Mouse (Mus musculus) frontal cortex, postnatal 36 days (tissue): Measurements from ENCODE around the gene Lin52.

Experiments used
- DNase-seq, 2 experiments: peaks; one replicate each; pipeline ENCODE4 v3.0.0; 2022; ENCODE audit warnings: low spot score in 2 of 2

The Lin52 gene

GRCm38 (mm10) chr12:84468701-84469100, 17.5 kb downstream of the Lin52 start:
- DNase-seq, result peak in 1 of 2 experiments; percentile 25

- DNase-seq, result no peak
These were observed 27.7 kb downstream of the Lin52 start for GRCm38 (mm10) chr12:84478937-84479336.

GRCm38 (mm10) chr12:84481251-84481650, 30.0 kb downstream of the Lin52 start:
- no peak for DNase-seq

GRCm38 (mm10) chr12:84482778-84483585, 31.8 kb downstream of the Lin52 start:
- DNase-seq, result no peak

- no peak for DNase-seq
These were observed 36.3 kb downstream of the Lin52 start for GRCm38 (mm10) chr12:84487324-84488056.

GRCm38 (mm10) chr12:84496795-84497194, 45.6 kb downstream of the Lin52 start:
- DNase-seq, result no peak

GRCm38 (mm10) chr12:84500528-84501263, 49.5 kb downstream of the Lin52 start:
- DNase-seq, result no peak

GRCm38 (mm10) chr12:84501278-84501677, 50.1 kb downstream of the Lin52 start:
- DNase-seq, result no peak

- no peak for DNase-seq
These were observed 55.6 kb downstream of the Lin52 start for GRCm38 (mm10) chr12:84506856-84507255.

- no peak for DNase-seq
These were observed 60.8 kb downstream of the Lin52 start for GRCm38 (mm10) chr12:84512016-84512415.

GRCm38 (mm10) chr12:84515486-84515885, 64.3 kb downstream of the Lin52 start:
- DNase-seq, result no peak

- DNase-seq, result no peak
These were observed 65.4 kb downstream of the Lin52 start for GRCm38 (mm10) chr12:84516642-84517041.

GRCm38 (mm10) chr12:84518018-84518417, 66.8 kb downstream of the Lin52 start:
- no peak for DNase-seq

GRCm38 (mm10) chr12:84523728-84524127, 72.5 kb downstream of the Lin52 start:
- no peak for DNase-seq

- DNase-seq, result no peak
These were observed 73.2 kb downstream of the Lin52 start for GRCm38 (mm10) chr12:84524147-84525050.

- DNase-seq, result no peak
These were observed 74.2 kb downstream of the Lin52 start for GRCm38 (mm10) chr12:84525422-84525821.

GRCm38 (mm10) chr12:84530426-84530825, 79.2 kb downstream of the Lin52 start:
- DNase-seq, result no peak

- peak; percentile 4 to 34 for DNase-seq
These were observed 80.9 kb downstream of the Lin52 start for GRCm38 (mm10) chr12:84531906-84532829.

- no peak for DNase-seq
These were observed 81.6 kb downstream of the Lin52 start for GRCm38 (mm10) chr12:84532830-84533199.
